Mouse (Mus musculus): Measurements from ENCODE around the gene Olfr424. TPM values are rescaled to one million over a fixed set of nuclear protein-coding genes. Genes with fewer than 3 reads are reported as not detected.

Olfr424 gene
- not detected in 2 replicates for polyA plus RNA-seq (2014; fragmentation: Nextera tagmentation; extraction: Ambion mirVana)

- Histone ChIP-seq H3K36me3 (ENCODE audit: control insufficient read depth, insufficient read depth, low read length) (no peaks in the 10 kb centered on the region), H3K27ac (ENCODE audit: low read depth, low read length) (no peak within 1 kb of the TSS), H3K4me3 (ENCODE audit: low read length) (no peak within 1 kb of the TSS), H3K9ac (ENCODE audit: low read depth, low read length) (no peak within 1 kb of the TSS), H3K27me3 (ENCODE audit: control insufficient read depth, insufficient read depth, low read length) (no peaks in the 10 kb centered on the region), H3K4me2 (replicated peaks; ENCODE audit: low read depth, low read length) (no peak within 1 kb of the TSS), H3K4me1 (ENCODE audit: control insufficient read depth, insufficient read depth, low read length) (no peaks in the 10 kb centered on the region), H3K9me3 (ENCODE audit: control insufficient read depth, low read length) (no peaks in the 10 kb centered on the region)
- 81% methylated on average over 3 of the region's 3 CpGs for WGBS
- no peak for ATAC-seq (ENCODE audit: low FRiP score, low TSS enrichment)
These were observed at the start of gene Olfr424 for GRCm38 (mm10) chr1:174131217-174131616. TSS of gene Olfr424 (plus strand) at chr1:174131517.

GRCm38 (mm10) chr1:174084031-174084430 is 47.3 kb upstream of the Olfr424 start, which contains the start of gene Olfr429:
TSS of gene Olfr429 (plus strand) at chr1:174084331.
- Histone ChIP-seq H3K4me3 (ENCODE audit: low read length) (no peak within 1 kb of the TSS), H3K4me1 (ENCODE audit: control insufficient read depth, insufficient read depth, low read length) (no peaks in the 10 kb centered on the region), H3K9me3 (ENCODE audit: control insufficient read depth, low read length) (no peaks in the 10 kb centered on the region), H3K27ac (ENCODE audit: low read depth, low read length) (no peak within 1 kb of the TSS), H3K36me3 (ENCODE audit: control insufficient read depth, insufficient read depth, low read length) (no peaks in the 10 kb centered on the region), H3K4me2 (replicated peaks; ENCODE audit: low read depth, low read length) (no peak within 1 kb of the TSS), H3K9ac (ENCODE audit: low read depth, low read length) (no peak within 1 kb of the TSS), H3K27me3 (ENCODE audit: control insufficient read depth, insufficient read depth, low read length) (no peaks in the 10 kb centered on the region)
- ATAC-seq (ENCODE audit: low FRiP score, low TSS enrichment): no peak
- 82% methylated on average over 2 of the region's 2 CpGs for WGBS

GRCm38 (mm10) chr1:174096591-174096990 is 34.7 kb upstream of the Olfr424 start, which contains the start of gene Olfr427:
TSS of gene Olfr427 (plus strand) at chr1:174096891.
- WGBS: 92% methylated on average over 1 of the region's 1 CpGs
- no peak within 1 kb of the TSS for H3K27ac ChIP-seq (ENCODE audit: low read depth, low read length)
- no peak for ATAC-seq (ENCODE audit: low FRiP score, low TSS enrichment)
- H3K9ac ChIP-seq (ENCODE audit: low read depth, low read length): no peak within 1 kb of the TSS
- H3K4me1 ChIP-seq (ENCODE audit: control insufficient read depth, insufficient read depth, low read length): no peaks in the 10 kb centered on the region
- no peaks in the 10 kb centered on the region for H3K36me3 ChIP-seq (ENCODE audit: control insufficient read depth, insufficient read depth, low read length)
- no peaks in the 10 kb centered on the region for H3K27me3 ChIP-seq (ENCODE audit: control insufficient read depth, insufficient read depth, low read length)
- no peaks in the 10 kb centered on the region for H3K9me3 ChIP-seq (ENCODE audit: control insufficient read depth, low read length)
- no peak within 1 kb of the TSS for H3K4me2 ChIP-seq (replicated peaks; ENCODE audit: low read depth, low read length)
- no peak within 1 kb of the TSS for H3K4me3 ChIP-seq (ENCODE audit: low read length)

- no peak for ATAC-seq (ENCODE audit: low FRiP score, low TSS enrichment)
- H3K4me3 ChIP-seq (ENCODE audit: low read length): no peak overlapping the region
- WGBS: 60% methylated on average over 2 of the region's 2 CpGs
- no peaks in the 10 kb centered on the region for H3K27me3 ChIP-seq (ENCODE audit: control insufficient read depth, insufficient read depth, low read length)
- no peak overlapping the region for H3K27ac ChIP-seq (ENCODE audit: low read depth, low read length)
- no peak overlapping the region for H3K9ac ChIP-seq (ENCODE audit: low read depth, low read length)
- H3K9me3 ChIP-seq (ENCODE audit: control insufficient read depth, low read length): no peaks in the 10 kb centered on the region
- no peak overlapping the region for H3K4me2 ChIP-seq (replicated peaks; ENCODE audit: low read depth, low read length)
- H3K4me1 ChIP-seq (ENCODE audit: control insufficient read depth, insufficient read depth, low read length): no peaks in the 10 kb centered on the region
- no peaks in the 10 kb centered on the region for H3K36me3 ChIP-seq (ENCODE audit: control insufficient read depth, insufficient read depth, low read length)
These were observed 27.6 kb upstream of the Olfr424 start for GRCm38 (mm10) chr1:174103735-174104134.

GRCm38 (mm10) chr1:174121062-174121461 is 10.3 kb upstream of the Olfr424 start, which contains the start of gene Olfr231:
TSS of gene Olfr231 (minus strand) at chr1:174121162.
- no peak within 1 kb of the TSS for H3K4me3 ChIP-seq (ENCODE audit: low read length)
- no peak within 1 kb of the TSS for H3K9ac ChIP-seq (ENCODE audit: low read depth, low read length)
- no peak for ATAC-seq (ENCODE audit: low FRiP score, low TSS enrichment)
- no peaks in the 10 kb centered on the region for H3K9me3 ChIP-seq (ENCODE audit: control insufficient read depth, low read length)
- H3K27me3 ChIP-seq (ENCODE audit: control insufficient read depth, insufficient read depth, low read length): no peaks in the 10 kb centered on the region
- WGBS: 65% methylated on average over 2 of the region's 2 CpGs
- H3K4me2 ChIP-seq (replicated peaks; ENCODE audit: low read depth, low read length): no peak within 1 kb of the TSS
- no peak within 1 kb of the TSS for H3K27ac ChIP-seq (ENCODE audit: low read depth, low read length)
- H3K4me1 ChIP-seq (ENCODE audit: control insufficient read depth, insufficient read depth, low read length): no peaks in the 10 kb centered on the region
- no peaks in the 10 kb centered on the region for H3K36me3 ChIP-seq (ENCODE audit: control insufficient read depth, insufficient read depth, low read length)

- WGBS: 84% methylated on average over 3 of the region's 3 CpGs
- ATAC-seq (ENCODE audit: low FRiP score, low TSS enrichment): no peak
- Histone ChIP-seq H3K9me3 (ENCODE audit: control insufficient read depth, low read length) (no peaks in the 10 kb centered on the region), H3K4me3 (ENCODE audit: low read length) (no peak overlapping the region), H3K36me3 (ENCODE audit: control insufficient read depth, insufficient read depth, low read length) (no peaks in the 10 kb centered on the region), H3K9ac (ENCODE audit: low read depth, low read length) (no peak overlapping the region), H3K27me3 (ENCODE audit: control insufficient read depth, insufficient read depth, low read length) (no peaks in the 10 kb centered on the region), H3K4me1 (ENCODE audit: control insufficient read depth, insufficient read depth, low read length) (no peaks in the 10 kb centered on the region), H3K27ac (ENCODE audit: low read depth, low read length) (no peak overlapping the region), H3K4me2 (replicated peaks; ENCODE audit: low read depth, low read length) (no peak overlapping the region)
These were observed 682 bp downstream of the Olfr424 start for GRCm38 (mm10) chr1:174131999-174132398.

- Histone ChIP-seq H3K4me3 (ENCODE audit: low read length) (no peak overlapping the region), H3K36me3 (ENCODE audit: control insufficient read depth, insufficient read depth, low read length) (no peaks in the 10 kb centered on the region), H3K4me2 (replicated peaks; ENCODE audit: low read depth, low read length) (no peak overlapping the region), H3K9me3 (ENCODE audit: control insufficient read depth, low read length) (no peaks in the 10 kb centered on the region), H3K27me3 (ENCODE audit: control insufficient read depth, insufficient read depth, low read length) (no peaks in the 10 kb centered on the region), H3K27ac (ENCODE audit: low read depth, low read length) (no peak overlapping the region), H3K9ac (ENCODE audit: low read depth, low read length) (no peak overlapping the region), H3K4me1 (ENCODE audit: control insufficient read depth, insufficient read depth, low read length) (no peaks in the 10 kb centered on the region)
- no peak for ATAC-seq (ENCODE audit: low FRiP score, low TSS enrichment)
- WGBS: 78% methylated on average over 2 of the region's 2 CpGs
These were observed 10.1 kb downstream of the Olfr424 start for GRCm38 (mm10) chr1:174141384-174141783.

- no peak for ATAC-seq (ENCODE audit: low FRiP score, low TSS enrichment)
- H3K4me1 ChIP-seq (ENCODE audit: control insufficient read depth, insufficient read depth, low read length): no peaks in the 10 kb centered on the region
- no peaks in the 10 kb centered on the region for H3K27me3 ChIP-seq (ENCODE audit: control insufficient read depth, insufficient read depth, low read length)
- H3K27ac ChIP-seq (ENCODE audit: low read depth, low read length): no peak overlapping the region
- no peak overlapping the region for H3K9ac ChIP-seq (ENCODE audit: low read depth, low read length)
- 95% methylated on average over 1 of the region's 1 CpGs for WGBS
- H3K4me3 ChIP-seq (ENCODE audit: low read length): no peak overlapping the region
- no peak overlapping the region for H3K4me2 ChIP-seq (replicated peaks; ENCODE audit: low read depth, low read length)
- no peaks in the 10 kb centered on the region for H3K36me3 ChIP-seq (ENCODE audit: control insufficient read depth, insufficient read depth, low read length)
- H3K9me3 ChIP-seq (ENCODE audit: control insufficient read depth, low read length): no peaks in the 10 kb centered on the region
These were observed 15.4 kb downstream of the Olfr424 start for GRCm38 (mm10) chr1:174146696-174147095.

- Histone ChIP-seq H3K27me3 (ENCODE audit: control insufficient read depth, insufficient read depth, low read length) (no peaks in the 10 kb centered on the region), H3K4me1 (ENCODE audit: control insufficient read depth, insufficient read depth, low read length) (no peaks in the 10 kb centered on the region), H3K9ac (ENCODE audit: low read depth, low read length) (no peak overlapping the region), H3K27ac (ENCODE audit: low read depth, low read length) (no peak overlapping the region), H3K4me3 (ENCODE audit: low read length) (no peak overlapping the region), H3K9me3 (ENCODE audit: control insufficient read depth, low read length) (no peaks in the 10 kb centered on the region), H3K4me2 (replicated peaks; ENCODE audit: low read depth, low read length) (no peak overlapping the region), H3K36me3 (ENCODE audit: control insufficient read depth, insufficient read depth, low read length) (no peaks in the 10 kb centered on the region)
- 84% methylated on average over 2 of the region's 2 CpGs for WGBS
- ATAC-seq (ENCODE audit: low FRiP score, low TSS enrichment): no peak
These were observed 18.0 kb downstream of the Olfr424 start for GRCm38 (mm10) chr1:174149289-174149688.
